Mouse (Mus musculus) liver, adult (tissue): ENCODE measurements around the gene Ptgr1.

ENCODE experiments used
- GATA4 ChIP-seq: IDR thresholded peaks from 2 replicates; pipeline ENCODE4 v1.6.1; 2014; ENCODE audit warnings: mild to moderate bottlenecking, low read length; ENCODE audit not compliant: insufficient replicate concordance

The Ptgr1 gene

GRCm38 (mm10) chr4:58961719-58962118, 25.2 kb downstream of the Ptgr1 start:
- no peak for TF ChIP-seq GATA4

- no peak for TF ChIP-seq GATA4
These were observed 34.3 kb downstream of the Ptgr1 start for GRCm38 (mm10) chr4:58952630-58953029.

- TF ChIP-seq GATA4 = no peak
These were observed 38.5 kb downstream of the Ptgr1 start for GRCm38 (mm10) chr4:58948391-58948790.

GRCm38 (mm10) chr4:58944695-58945094, 42.2 kb downstream of the Ptgr1 start:
- TF ChIP-seq GATA4 = no peak

- TF ChIP-seq GATA4 = no peak
These were observed 42.7 kb downstream of the Ptgr1 start for GRCm38 (mm10) chr4:58944206-58944553.

GRCm38 (mm10) chr4:58943420-58944205, 43.3 kb downstream of the Ptgr1 start, which contains the start of gene Zkscan16:
Gene Zkscan16, plus strand, starts transcription at chr4:58943628.
- no peak for TF ChIP-seq GATA4

GRCm38 (mm10) chr4:58942942-58943341, 44.0 kb downstream of the Ptgr1 start:
- TF ChIP-seq GATA4 = no peak

GRCm38 (mm10) chr4:58941638-58942037, 45.3 kb downstream of the Ptgr1 start:
- TF ChIP-seq GATA4 = no peak

GRCm38 (mm10) chr4:58935846-58936245, 51.1 kb downstream of the Ptgr1 start:
- TF ChIP-seq GATA4 = no peak

- TF ChIP-seq GATA4 = no peak
These were observed 52.0 kb downstream of the Ptgr1 start for GRCm38 (mm10) chr4:58934746-58935476.

GRCm38 (mm10) chr4:58934308-58934707, 52.6 kb downstream of the Ptgr1 start:
- TF ChIP-seq GATA4 = no peak

- TF ChIP-seq GATA4 = no peak
These were observed 54.4 kb downstream of the Ptgr1 start for GRCm38 (mm10) chr4:58932541-58932940.

- TF ChIP-seq GATA4 = no peak
These were observed 59.3 kb downstream of the Ptgr1 start for GRCm38 (mm10) chr4:58927661-58928060.

- no peak for TF ChIP-seq GATA4
These were observed 60.8 kb downstream of the Ptgr1 start for GRCm38 (mm10) chr4:58926120-58926519.

GRCm38 (mm10) chr4:58925664-58926063, 61.3 kb downstream of the Ptgr1 start:
- no peak for TF ChIP-seq GATA4

GRCm38 (mm10) chr4:58923933-58924332, 63.0 kb downstream of the Ptgr1 start:
- TF ChIP-seq GATA4 = no peak
